In genomic region chr5:35105922-35106298, GRCm38 (mm10) we compare ENCODE assay signal across 8 mouse cellular contexts. TPM values are rescaled to one million over a fixed set of nuclear protein-coding genes. Genes with fewer than 3 reads are reported as not detected.
DNase-seq lines count a peak whose midpoint lies in the region; ATAC-seq and TF ChIP-seq lines count a peak whose summit lies in the region.

No protein-coding gene starts in this region.

- no peak for DNase-seq in lung, postnatal 14 days
- peak; percentile 64 to 67 for DNase-seq in cerebellum, postnatal 14 days
- DNase-seq in heart, postnatal 0 days (ENCODE audit: low spot score) = no peak
- DNase-seq in ovary, postnatal 14 days (ENCODE audit: low spot score) = no peak
- DNase-seq in layer of hippocampus, postnatal 14 days (ENCODE audit: low spot score in 2 of 2) = no peak
- no peak for DNase-seq in frontal cortex, postnatal 25 days (ENCODE audit: low spot score in 2 of 2)

- no peak overlapping the region; the same call in 1 of the 2 replicates for H3K27ac ChIP-seq in lung, embryonic 15.5 days
- peak overlapping the region; percentile 47 for H3K27ac ChIP-seq in heart, postnatal 0 days (ENCODE audit: low read depth)
- H3K27ac ChIP-seq in macrophage = peak overlapping the region; percentile 54

- peaks cover 39% of the 10 kb centered on the region for H3K79me2 ChIP-seq in macrophage (ENCODE audit: inconsistent target)

- peak overlapping the region; percentile 35 for H3K9ac ChIP-seq in lung, embryonic 15.5 days
- H3K9ac ChIP-seq in heart, postnatal 0 days (replicated peaks; ENCODE audit: low read depth, low read length) = peak overlapping the region; percentile 83; the same call in 1 of the 2 replicates

- H3K9me3 ChIP-seq in lung, embryonic 15.5 days = no peaks in the 10 kb centered on the region
- no peaks in the 10 kb centered on the region for H3K9me3 ChIP-seq in heart, postnatal 0 days (replicated peaks; ENCODE audit: control insufficient read depth, low read length)

- peak overlapping the region; percentile 58 for H3K4me3 ChIP-seq in lung, embryonic 15.5 days
- H3K4me3 ChIP-seq in heart, postnatal 0 days (ENCODE audit: low read depth, low read length) = peak overlapping the region; percentile 79
- peak overlapping the region; percentile 74 for H3K4me3 ChIP-seq in macrophage (ENCODE audit: inconsistent target)

- TF ChIP-seq CTCF in heart, postnatal 0 days (IDR thresholded peaks at IDR 0.05; ENCODE audit: low read depth) = no peak

- peak; percentile 57 for ATAC-seq in lung, embryonic 15.5 days (ENCODE audit: borderline replicate concordance, extremely low read depth, low FRiP score, low TSS enrichment)
- peak; percentile 37 for ATAC-seq in heart, postnatal 0 days (ENCODE audit: insufficient read depth, low read depth)

- H3K4me2 ChIP-seq in lung, embryonic 15.5 days = peak overlapping the region; percentile 83
- H3K4me2 ChIP-seq in heart, postnatal 0 days (ENCODE audit: low read depth, low read length) = peak overlapping the region; percentile 84

- WGBS in lung, embryonic 15.5 days = 7% methylated on average over 11 of the region's 11 CpGs
- 5% methylated on average over 11 of the region's 11 CpGs for WGBS in heart, postnatal 0 days
- WGBS in macrophage (ENCODE audit: missing documents) = 10% methylated on average over 11 of the region's 11 CpGs

- H3K27me3 ChIP-seq in lung, embryonic 15.5 days = no peaks in the 10 kb centered on the region
- H3K27me3 ChIP-seq in heart, postnatal 0 days (ENCODE audit: control insufficient read depth, insufficient read depth, low read length) = no peaks in the 10 kb centered on the region

- H3K36me3 ChIP-seq in lung, embryonic 15.5 days = peaks cover 15% of the 10 kb centered on the region
- H3K36me3 ChIP-seq in heart, postnatal 0 days (replicated peaks; ENCODE audit: control insufficient read depth, insufficient read depth, low read length) = peaks cover 17% of the 10 kb centered on the region
- H3K36me3 ChIP-seq in macrophage (ENCODE audit: inconsistent target) = peaks cover 10% of the 10 kb centered on the region

- H3K4me1 ChIP-seq in lung, embryonic 15.5 days = peaks cover 26% of the 10 kb centered on the region
- peaks cover 18% of the 10 kb centered on the region for H3K4me1 ChIP-seq in heart, postnatal 0 days (ENCODE audit: control insufficient read depth, insufficient read depth)

- TF ChIP-seq EP300 in heart, postnatal 0 days (IDR thresholded peaks at IDR 0.05; ENCODE audit: low read depth) = no peak

RNA-seq across cellular contexts. Expression of gene Lrpap1, which starts 0.3 kb away (rescaled TPM):
- polyA plus RNA-seq in lung, embryonic 15.5 days (2015; fragmentation: Nextera tagmentation; extraction: Ambion mirVana) = 130 and 145 TPM in 2 replicates
- 35.9 and 43.7 TPM in 2 replicates for total RNA-seq in heart, postnatal 0 days (2014; rRNA removed; ENCODE audit: low replicate concordance)
- 85.8 TPM in 2 replicates for polyA plus RNA-seq in heart, postnatal 0 days (2015; fragmentation: Nextera tagmentation; extraction: Ambion mirVana)
- 10 to 100 TPM; 27.3 to 97.7 (median 47.6) TPM for total RNA-seq in macrophage (2018; cell fraction: chromatin; rRNA removed)
- total RNA-seq in macrophage (2018; cell fraction: cytosol; rRNA removed) = 100 to 1,000 TPM in 2 of 26 experiments, 10 to 100 TPM in 24; 63.9 to 103 (median 83.4) TPM
- 100 to 1,000 TPM in 2 of 26 experiments, 10 to 100 TPM in 24; 30.3 to 130 (median 75.5) TPM for total RNA-seq in macrophage (2018; cell fraction: nucleus; rRNA removed)
- 112 to 144 TPM (median 118 TPM) in 3 replicates for polyA plus RNA-seq in macrophage (2018)
- total RNA-seq in layer of hippocampus, postnatal 14 days (2021) = 100 to 1,000 TPM; 129 to 130 TPM

RNA-seq across cellular contexts. Expression of gene Dok7, which starts 49.3 kb away (rescaled TPM):
- 1.6 and 2.6 TPM in 2 replicates for polyA plus RNA-seq in lung, embryonic 15.5 days (2015; fragmentation: Nextera tagmentation; extraction: Ambion mirVana)
- 27.7 and 37.7 TPM in 2 replicates for total RNA-seq in heart, postnatal 0 days (2014; rRNA removed; ENCODE audit: low replicate concordance)
- 14.1 and 15.0 TPM in 2 replicates for polyA plus RNA-seq in heart, postnatal 0 days (2015; fragmentation: Nextera tagmentation; extraction: Ambion mirVana)
- 1 to 10 TPM in 1 of 26 experiments, under 1 TPM in 5, not detected in 20; 0.37 to 1.6 (median 0.68) TPM for total RNA-seq in macrophage (2018; cell fraction: chromatin; rRNA removed)
- total RNA-seq in macrophage (2018; cell fraction: cytosol; rRNA removed) = under 1 TPM in 11 of 26 experiments, not detected in 15; 0.09 to 0.38 (median 0.13) TPM
- 1 to 10 TPM in 2 of 26 experiments, under 1 TPM in 7, not detected in 17; 0.25 to 1.2 (median 0.39) TPM for total RNA-seq in macrophage (2018; cell fraction: nucleus; rRNA removed)
- 0.07 TPM in 1 of 3 replicates, not detected in the others for polyA plus RNA-seq in macrophage (2018)
- total RNA-seq in layer of hippocampus, postnatal 14 days (2021) = 10 to 100 TPM; 20.1 to 25.0 TPM

Comparison
In these comparisons a context has a peak if more than half of its experiments do, and no peak if none do; other contexts are left out.
1. DNase-seq: peak in cerebellum, postnatal 14 days (2 of 2); none in lung, postnatal 14 days (single experiment), heart, postnatal 0 days (single experiment), ovary, postnatal 14 days (single experiment), layer of hippocampus, postnatal 14 days (0 of 2) and frontal cortex, postnatal 25 days (0 of 2).
2. Peak in every context shown above with its lines, with median percentiles within 50 percentile points of each other: H3K4me3 ChIP-seq.